Mouse (Mus musculus) hindlimb bud, embryonic 11.5 days (tissue): ENCODE measurements around the gene Astn2.

Experiments
- DNase-seq: peaks from one replicate; pipeline ENCODE4 v3.0.0-alpha.2; 2012; ENCODE audit warnings: low read depth, low spot score; ENCODE audit errors: extremely low spot score

The Astn2 gene

GRCm38 (mm10) chr4:66171583-66171982 is 232.8 kb downstream of the Astn2 start:
- DNase-seq, result no peak

GRCm38 (mm10) chr4:66170787-66171186 is 233.6 kb downstream of the Astn2 start:
- no peak for DNase-seq

- DNase-seq, result no peak
These were observed 234.9 kb downstream of the Astn2 start for GRCm38 (mm10) chr4:66169485-66169884.

GRCm38 (mm10) chr4:66158714-66159113 is 245.7 kb downstream of the Astn2 start:
- DNase-seq, result no peak

- no peak for DNase-seq
These were observed 246.8 kb downstream of the Astn2 start for GRCm38 (mm10) chr4:66157439-66158113.

- DNase-seq, result no peak
These were observed 257.9 kb downstream of the Astn2 start for GRCm38 (mm10) chr4:66146546-66146945.

- DNase-seq, result no peak
These were observed 278.2 kb downstream of the Astn2 start for GRCm38 (mm10) chr4:66126181-66126580.

- no peak for DNase-seq
These were observed 281.5 kb downstream of the Astn2 start for GRCm38 (mm10) chr4:66122766-66123358.

- DNase-seq, result no peak
These were observed 290.2 kb downstream of the Astn2 start for GRCm38 (mm10) chr4:66114243-66114642.

GRCm38 (mm10) chr4:66102037-66102436 is 302.4 kb downstream of the Astn2 start:
- no peak for DNase-seq

GRCm38 (mm10) chr4:66097629-66098028 is 306.8 kb downstream of the Astn2 start:
- DNase-seq, result no peak

GRCm38 (mm10) chr4:66096104-66096503 is 308.3 kb downstream of the Astn2 start:
- DNase-seq, result no peak

- no peak for DNase-seq
These were observed 347.2 kb downstream of the Astn2 start for GRCm38 (mm10) chr4:66057161-66057560.

- no peak for DNase-seq
These were observed 348.7 kb downstream of the Astn2 start for GRCm38 (mm10) chr4:66055690-66056089.

GRCm38 (mm10) chr4:66043014-66043672 is 361.3 kb downstream of the Astn2 start:
- DNase-seq, result no peak

GRCm38 (mm10) chr4:66033826-66034225 is 370.6 kb downstream of the Astn2 start:
- no peak for DNase-seq

- DNase-seq, result no peak
These were observed 373.0 kb downstream of the Astn2 start for GRCm38 (mm10) chr4:66031320-66031870.

- DNase-seq, result no peak
These were observed 374.5 kb downstream of the Astn2 start for GRCm38 (mm10) chr4:66029901-66030300.

- no peak for DNase-seq
These were observed 376.5 kb downstream of the Astn2 start for GRCm38 (mm10) chr4:66027866-66028265.

- peak; percentile 73 for DNase-seq
These were observed 378.9 kb downstream of the Astn2 start for GRCm38 (mm10) chr4:66025393-66026062.

GRCm38 (mm10) chr4:66002936-66003335 is 401.5 kb downstream of the Astn2 start:
- DNase-seq, result no peak
